Mouse (Mus musculus) spleen, adult 2 months (tissue): ENCODE measurements around the gene Fcgr2b. TPM values are rescaled to one million over a fixed set of nuclear protein-coding genes. Genes with fewer than 3 reads are reported as not detected.
"Not testable (repeated sequence)": the region's sequence is repeated elsewhere in the genome, so short reads cannot be mapped to it uniquely, and the experiment has no call there.

Experiments
- DNase-seq, 2 experiments: peaks; one replicate each; pipeline versions ENCODE4 v3.0.0 to v3.0.0-alpha.2; 2012 to 2021; ENCODE audit warnings: low spot score in 2 of 2, low read depth in 1 of 2
- H3K27ac ChIP-seq: fragments of 200-500 bp; 2 replicates; pipeline ENCODE4 v1.5.1; 2012; ENCODE audit warnings: low read length, inconsistent platforms; ENCODE audit not compliant: insufficient read depth
- H3K27me3 ChIP-seq: fragments of 200-500 bp; 2 replicates; pipeline ENCODE4 v1.6.1; 2012; ENCODE audit warnings: mild to moderate bottlenecking, moderate library complexity, low read length, inconsistent platforms; ENCODE audit not compliant: control insufficient read depth, insufficient read depth
- H3K36me3 ChIP-seq: fragments of 200-500 bp; 2 replicates; pipeline ENCODE4 v1.6.1; 2012; ENCODE audit warnings: mild to moderate bottlenecking, low read length, inconsistent platforms; ENCODE audit not compliant: control insufficient read depth, insufficient read depth
- H3K4me1 ChIP-seq: fragments of 200-500 bp; 2 replicates; pipeline ENCODE4 v1.6.1; 2011; ENCODE audit warnings: inconsistent platforms; ENCODE audit not compliant: control insufficient read depth, insufficient read depth, insufficient read length
- H3K4me3 ChIP-seq: fragments of 200-500 bp; 2 replicates; pipeline ENCODE4 v1.5.1; 2011; ENCODE audit warnings: mild to moderate bottlenecking, inconsistent platforms; ENCODE audit not compliant: insufficient read depth, insufficient read length; ENCODE audit errors: extremely low read depth
- CTCF ChIP-seq: fragments of 200-500 bp; IDR thresholded peaks from 2 replicates; pipeline ENCODE4 v1.5.1; 2011; ENCODE audit warnings: mild to moderate bottlenecking, inconsistent platforms; ENCODE audit not compliant: insufficient read depth, insufficient read length, insufficient replicate concordance; ENCODE audit errors: extremely low read depth
- POLR2A ChIP-seq: fragments of 200-500 bp; IDR thresholded peaks from 2 replicates; pipeline ENCODE4 v1.6.1; 2011; ENCODE audit warnings: low read depth, low read length, inconsistent platforms
- WGBS: fragments of 180-500 bp; shearing (Covaris S2); methylation state at CpG from one replicate; pipeline ENCODE4 v1.1.7; 2018; 5-methylcytosine and 5-hydroxymethylcytosine counted together
- polyA plus RNA-seq: library from polyadenylated mRNA; depleted of rRNA; stranded (reverse); fragments of >200 nt; gene quantifications from 2 replicates; pipeline ENCODE4 v1.2.3, GENCODE M21; 2012

Gene Fcgr2b
- polyA plus RNA-seq, 1 experiment, result 71.3 TPM

GRCm38 (mm10) chr1:170996034-170996433, 19.7 kb upstream of the Fcgr2b start:
- Histone ChIP-seq H3K27ac (no peak overlapping the region), H3K36me3 (no peaks in the 10 kb centered on the region), H3K27me3 (no peaks in the 10 kb centered on the region), H3K4me3 (no peak overlapping the region), H3K4me1 (peaks cover 3% of the 10 kb centered on the region; the same call in 1 of the 2 replicates)
- TF ChIP-seq POLR2A (no peak), CTCF (no peak)
- no peak for DNase-seq
- 82% methylated on average over 3 of the region's 3 CpGs for WGBS

GRCm38 (mm10) chr1:170992550-170992949, 16.2 kb upstream of the Fcgr2b start:
- Histone ChIP-seq H3K4me1 (peaks cover 3% of the 10 kb centered on the region; the same call in 1 of the 2 replicates), H3K4me3 (no peak overlapping the region), H3K36me3 (no peaks in the 10 kb centered on the region), H3K27me3 (no peaks in the 10 kb centered on the region), H3K27ac (0 out of 2 replicates have a peak overlapping the region, but pooled peaks have one; percentile 34)
- TF ChIP-seq POLR2A (no peak), CTCF (peak; percentile 41; the same call in 1 of the 2 replicates)
- 27% methylated on average over 5 of the region's 5 CpGs for WGBS
- DNase-seq, result peak in 1 of 2 experiments; percentile 67

- Histone ChIP-seq H3K4me1 (peaks cover 9% of the 10 kb centered on the region), H3K4me3 (no peak overlapping the region), H3K36me3 (no peaks in the 10 kb centered on the region), H3K27ac (no peak overlapping the region), H3K27me3 (no peaks in the 10 kb centered on the region)
- TF ChIP-seq CTCF, result no peak
- TF ChIP-seq POLR2A, result no peak
- DNase-seq, result no peak
- WGBS, result 85% methylated on average over 9 of the region's 9 CpGs
Measured at GRCm38 (mm10) chr1:170989656-170990055, 13.3 kb upstream of the Fcgr2b start.

DNA sequence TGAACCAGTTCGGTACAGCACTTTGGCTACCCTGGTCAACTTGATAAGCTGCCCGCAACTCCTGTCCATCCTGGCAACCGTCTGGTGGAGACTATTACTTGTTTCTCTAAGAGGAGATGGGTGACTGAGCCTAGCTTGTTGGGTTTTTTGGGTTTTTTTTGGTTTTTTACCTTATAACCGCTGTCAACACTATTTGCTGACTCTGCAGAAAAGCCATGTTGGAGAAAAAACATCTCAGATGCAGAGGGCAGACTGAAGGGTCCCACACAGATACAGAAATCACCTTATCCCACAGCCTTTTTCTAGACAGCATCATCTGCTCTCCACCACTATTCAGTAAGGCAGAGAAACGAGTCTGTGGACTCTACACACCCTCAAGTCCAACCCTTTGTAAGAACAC, 9.5 kb upstream of the Fcgr2b start:
- WGBS, result 86% methylated on average over 5 of the region's 5 CpGs
- H3K36me3 ChIP-seq, result no peaks in the 10 kb centered on the region
- TF ChIP-seq POLR2A (no peak), CTCF (no peak)
- H3K4me1 ChIP-seq, result peaks cover 21% of the 10 kb centered on the region
- DNase-seq, result no peak
- no peak overlapping the region for H3K27ac ChIP-seq
- no peak overlapping the region for H3K4me3 ChIP-seq
- no peaks in the 10 kb centered on the region for H3K27me3 ChIP-seq

- Histone ChIP-seq H3K4me3 (no peak overlapping the region), H3K27ac (peak overlapping the region; percentile 32; the same call in 1 of the 2 replicates), H3K4me1 (peaks cover 21% of the 10 kb centered on the region), H3K36me3 (no peaks in the 10 kb centered on the region), H3K27me3 (no peaks in the 10 kb centered on the region)
- WGBS, result 31% methylated on average over 3 of the region's 3 CpGs
- no peak for DNase-seq
- TF ChIP-seq POLR2A (no peak), CTCF (no peak)
Measured at GRCm38 (mm10) chr1:170985092-170985491, 8.7 kb upstream of the Fcgr2b start.

- H3K27ac ChIP-seq, result peak overlapping the region; percentile 61; the same call in 1 of the 2 replicates
- no peaks in the 10 kb centered on the region for H3K27me3 ChIP-seq
- peak in 1 of 2 experiments; percentile 39 for DNase-seq
- 41% methylated on average over 4 of the region's 4 CpGs for WGBS
- H3K4me1 ChIP-seq, result peaks cover 21% of the 10 kb centered on the region
- no peak for TF ChIP-seq CTCF
- TF ChIP-seq POLR2A, result no peak
- H3K36me3 ChIP-seq, result no peaks in the 10 kb centered on the region
- no peak overlapping the region for H3K4me3 ChIP-seq
Measured at GRCm38 (mm10) chr1:170983066-170983465, 6.7 kb upstream of the Fcgr2b start.

DNA sequence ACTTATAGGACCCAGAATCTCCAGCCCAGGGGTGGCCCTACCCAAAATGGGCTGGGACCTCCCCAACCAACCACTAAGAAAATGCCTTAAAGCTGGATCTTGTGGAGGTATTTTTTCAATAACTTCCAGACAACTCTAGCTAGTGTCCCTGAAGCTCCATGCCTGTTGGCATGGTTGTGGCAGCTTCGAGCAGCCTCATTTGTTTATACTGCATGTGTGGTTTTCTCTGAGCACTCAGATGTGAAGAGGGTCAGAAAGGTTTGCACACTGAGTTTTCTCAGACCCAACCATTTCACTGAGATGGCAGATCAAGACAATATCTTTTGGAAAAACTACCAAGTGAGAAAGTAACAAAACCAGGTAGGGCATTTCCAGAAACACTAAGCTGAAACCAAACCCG, 6.0 kb upstream of the Fcgr2b start:
- no peaks in the 10 kb centered on the region for H3K36me3 ChIP-seq
- no peaks in the 10 kb centered on the region for H3K27me3 ChIP-seq
- H3K27ac ChIP-seq, result peak overlapping the region; percentile 61
- TF ChIP-seq POLR2A, result no peak
- TF ChIP-seq CTCF, result no peak
- H3K4me1 ChIP-seq, result peaks cover 21% of the 10 kb centered on the region
- peak overlapping the region; percentile 21; the same call in 1 of the 2 replicates for H3K4me3 ChIP-seq
- 64% methylated on average over 2 of the region's 2 CpGs for WGBS
- DNase-seq, result no peak

DNA sequence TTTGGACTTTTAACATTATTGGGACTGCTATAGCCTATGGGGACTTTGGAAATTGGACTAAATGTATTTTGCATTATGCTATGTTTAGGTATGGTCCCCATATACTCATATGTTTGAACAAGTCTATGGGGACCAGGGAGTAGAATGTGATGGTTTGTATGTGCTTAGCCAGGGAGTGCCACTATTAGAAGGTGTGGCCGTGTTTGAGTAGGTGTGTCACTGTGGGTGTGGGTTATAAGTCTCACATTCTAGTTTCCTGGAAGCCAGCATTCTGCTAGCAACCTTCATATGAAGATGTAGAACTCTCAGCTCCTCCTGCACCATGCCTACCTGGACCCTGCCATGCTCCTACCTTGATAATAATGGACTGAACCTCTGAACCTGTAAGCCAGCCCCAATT, 5.3 kb upstream of the Fcgr2b start:
- H3K36me3 ChIP-seq, H3K27me3 ChIP-seq, DNase-seq: not testable (repeated sequence)
- peak overlapping the region; percentile 21; the same call in 1 of the 2 replicates for H3K4me3 ChIP-seq
- WGBS, result 53% methylated on average over 1 of the region's 1 CpGs
- peaks cover 21% of the 10 kb centered on the region for H3K4me1 ChIP-seq
- H3K27ac ChIP-seq, result peak overlapping the region; percentile 61; the same call in 1 of the 2 replicates
